In genomic region chr5:125154989-125155388, GRCm38 (mm10) we compare ENCODE assay signal across 8 mouse cellular contexts. TPM values are rescaled to one million over a fixed set of nuclear protein-coding genes. Genes with fewer than 3 reads are reported as not detected.
DNase-seq lines count a peak whose midpoint lies in the region; ATAC-seq and TF ChIP-seq lines count a peak whose summit lies in the region.

No protein-coding gene starts in this region.

- H3K27me3 ChIP-seq in intestine, embryonic 15.5 days (replicated peaks) = no peaks in the 10 kb centered on the region
- no peaks in the 10 kb centered on the region for H3K27me3 ChIP-seq in intestine, postnatal 0 days (replicated peaks; ENCODE audit: control insufficient read depth, insufficient read depth, low read length)
- H3K27me3 ChIP-seq in forebrain, embryonic 16.5 days (replicated peaks; ENCODE audit: control insufficient read depth, insufficient read depth, low read length) = no peaks in the 10 kb centered on the region

- no peaks in the 10 kb centered on the region for H3K36me3 ChIP-seq in intestine, embryonic 15.5 days
- no peaks in the 10 kb centered on the region; the same call in 1 of the 2 replicates for H3K36me3 ChIP-seq in intestine, postnatal 0 days (ENCODE audit: control insufficient read depth, insufficient read depth)
- H3K36me3 ChIP-seq in forebrain, embryonic 16.5 days (ENCODE audit: control insufficient read depth, insufficient read depth) = no peaks in the 10 kb centered on the region

- H3K9ac ChIP-seq in intestine, embryonic 15.5 days = no peak overlapping the region
- no peak overlapping the region for H3K9ac ChIP-seq in intestine, postnatal 0 days (ENCODE audit: low read depth, low read length)
- H3K9ac ChIP-seq in forebrain, embryonic 16.5 days (replicated peaks; ENCODE audit: low read depth, low read length) = peak overlapping the region; percentile 49

- 0 out of 2 replicates have a peak overlapping the region, but pooled peaks have one; percentile 11 for H3K27ac ChIP-seq in intestine, embryonic 15.5 days
- no peak overlapping the region for H3K27ac ChIP-seq in intestine, postnatal 0 days (ENCODE audit: low read depth, low read length)
- H3K27ac ChIP-seq in forebrain, embryonic 16.5 days (ENCODE audit: low read length) = peak overlapping the region; percentile 97

- no peaks in the 10 kb centered on the region for H3K9me3 ChIP-seq in intestine, embryonic 15.5 days
- no peaks in the 10 kb centered on the region for H3K9me3 ChIP-seq in intestine, postnatal 0 days (ENCODE audit: control insufficient read depth)
- no peaks in the 10 kb centered on the region for H3K9me3 ChIP-seq in forebrain, embryonic 16.5 days (ENCODE audit: control insufficient read depth, low read length)

- no peak for TF ChIP-seq POLR2A in brain, embryonic 14.5 days (IDR thresholded peaks at IDR 0.05; ENCODE audit: borderline replicate concordance, extremely low read depth, insufficient read depth, insufficient read length, poor library complexity, severe bottlenecking)

- WGBS in intestine, embryonic 15.5 days = 75% methylated on average over 5 of the region's 5 CpGs
- WGBS in intestine, postnatal 0 days = 81% methylated on average over 5 of the region's 5 CpGs
- WGBS in forebrain, embryonic 16.5 days = 16% methylated on average over 5 of the region's 5 CpGs

- ATAC-seq in intestine, embryonic 15.5 days = no peak
- ATAC-seq in intestine, postnatal 0 days = no peak
- ATAC-seq in forebrain, embryonic 16.5 days = peak; percentile 32

- no peak overlapping the region for H3K4me2 ChIP-seq in intestine, embryonic 15.5 days (replicated peaks)
- H3K4me2 ChIP-seq in intestine, postnatal 0 days (replicated peaks; ENCODE audit: low read depth) = no peak overlapping the region
- peak overlapping the region; percentile 4 for H3K4me2 ChIP-seq in forebrain, embryonic 16.5 days (ENCODE audit: low read length)

- TF ChIP-seq CTCF in intestine, postnatal 0 days (IDR thresholded peaks at IDR 0.05; ENCODE audit: low read depth) = no peak
- TF ChIP-seq CTCF in brain, embryonic 14.5 days (IDR thresholded peaks at IDR 0.05; ENCODE audit: borderline replicate concordance, extremely low read depth, insufficient read depth, insufficient read length) = no peak

- peak; percentile 95 for DNase-seq in brain, embryonic 14.5 days (ENCODE audit: low read depth)
- DNase-seq in layer of hippocampus, postnatal 36 days = peak; percentile 70 to 82
- no peak for DNase-seq in natural killer cell, adult 2 months (ENCODE audit: low spot score in 2 of 2)
- no peak for DNase-seq in B cell, adult 2 months
- DNase-seq in kidney, postnatal 4 days = no peak

- peaks cover 86% of the 10 kb centered on the region for H3K4me1 ChIP-seq in intestine, embryonic 15.5 days (replicated peaks)
- peaks cover 31% of the 10 kb centered on the region for H3K4me1 ChIP-seq in intestine, postnatal 0 days (replicated peaks; ENCODE audit: control insufficient read depth, insufficient read depth, low read length)
- H3K4me1 ChIP-seq in forebrain, embryonic 16.5 days (replicated peaks; ENCODE audit: control insufficient read depth, insufficient read depth, low read length) = peaks cover 100% of the 10 kb centered on the region

- no peak overlapping the region for H3K4me3 ChIP-seq in intestine, embryonic 15.5 days (replicated peaks)
- H3K4me3 ChIP-seq in intestine, postnatal 0 days (ENCODE audit: low read depth, low read length) = no peak overlapping the region
- no peak overlapping the region for H3K4me3 ChIP-seq in forebrain, embryonic 16.5 days (replicated peaks; ENCODE audit: low read length)

RNA-seq across cellular contexts. Expression of gene Ncor2, which starts 24.0 kb away (rescaled TPM):
- 19.9 and 20.0 TPM in 2 replicates for polyA plus RNA-seq in intestine, embryonic 15.5 days (2015; fragmentation: Nextera tagmentation; extraction: Ambion mirVana)
- 7.1 and 7.6 TPM in 2 replicates for polyA plus RNA-seq in intestine, postnatal 0 days (2015; fragmentation: Nextera tagmentation; extraction: Ambion mirVana)
- 31.6 and 71.5 TPM in 2 replicates for polyA plus RNA-seq in brain, embryonic 14.5 days (2012; rRNA removed)
- polyA plus RNA-seq in forebrain, embryonic 16.5 days (2015; fragmentation: Nextera tagmentation; extraction: Ambion mirVana) = 26.5 and 27.1 TPM in 2 replicates
- total RNA-seq in layer of hippocampus, postnatal 36 days (2021) = 100 to 1,000 TPM; 266 to 300 TPM

Comparison
In these comparisons a context has a peak if more than half of its experiments do, and no peak if none do; other contexts are left out.
1. DNase-seq: peak in brain, embryonic 14.5 days (single experiment) and layer of hippocampus, postnatal 36 days (2 of 2); none in natural killer cell, adult 2 months (0 of 2), B cell, adult 2 months (0 of 2) and kidney, postnatal 4 days (0 of 2).